Mouse (Mus musculus) kidney, embryonic 14.5 days (tissue): ENCODE measurements at regions not wholly inside any gene's neighbourhood (a gene's known extent, or its start where the extent isn't known, plus 50 kb on each side); places are given as distances from the start of the nearest gene placed in this dataset.

Experiments
- ATAC-seq: fragments of 200-750 bp; cut with Nextera tagmentation; 2 replicates; pipeline ENCODE4 v1.8.0; 2017; ENCODE audit warnings: moderate number of reproducible peaks, mild to moderate bottlenecking, moderate TSS enrichment, moderate library complexity; ENCODE audit not compliant: low FRiP score, low TSS enrichment
- H3K27ac ChIP-seq: fragments of 300-500 bp; sonication (generic); 2 replicates; pipeline ENCODE4 v1.5.1; 2014; ENCODE audit warnings: low read depth, mild to moderate bottlenecking, low read length, moderate library complexity, mixed read lengths
- H3K27me3 ChIP-seq: fragments of 300-500 bp; sonication (generic); 2 replicates; pipeline ENCODE4 v1.6.1; 2014; ENCODE audit warnings: mild to moderate bottlenecking, low read length; ENCODE audit not compliant: control insufficient read depth, insufficient read depth
- H3K36me3 ChIP-seq: fragments of 300-500 bp; sonication (generic); 2 replicates; pipeline ENCODE4 v1.6.1; 2014; ENCODE audit warnings: low read length, mixed read lengths; ENCODE audit not compliant: control insufficient read depth, insufficient read depth
- H3K4me1 ChIP-seq: fragments of 300-500 bp; sonication (generic); 2 replicates; pipeline ENCODE4 v1.6.1; 2014; ENCODE audit warnings: low read length, mixed read lengths; ENCODE audit not compliant: control insufficient read depth, insufficient read depth
- H3K4me2 ChIP-seq: fragments of 300-500 bp; sonication (generic); replicated peaks from 2 replicates; pipeline ENCODE4 v1.6.1; 2014; ENCODE audit warnings: low read depth, mild to moderate bottlenecking, low read length
- H3K4me3 ChIP-seq: fragments of 300-500 bp; sonication (generic); 2 replicates; pipeline ENCODE4 v1.5.1; 2014; ENCODE audit warnings: mild to moderate bottlenecking, low read length
- H3K9ac ChIP-seq: fragments of 300-500 bp; sonication (generic); 2 replicates; pipeline ENCODE4 v1.6.1; 2014; ENCODE audit warnings: low read depth, mild to moderate bottlenecking, low read length, moderate library complexity
- H3K9me3 ChIP-seq: fragments of 300-500 bp; sonication (generic); 2 replicates; pipeline ENCODE4 v1.6.1; 2016; ENCODE audit warnings: low read length; ENCODE audit not compliant: control insufficient read depth
- WGBS: fragments of 180-500 bp; shearing (Covaris S2); extraction: QIAGEN DNeasy Blood & Tissue Kit; methylation state at CpG from one replicate; pipeline ENCODE4 v1.1.7; 2014; 5-methylcytosine and 5-hydroxymethylcytosine counted together

DNA sequence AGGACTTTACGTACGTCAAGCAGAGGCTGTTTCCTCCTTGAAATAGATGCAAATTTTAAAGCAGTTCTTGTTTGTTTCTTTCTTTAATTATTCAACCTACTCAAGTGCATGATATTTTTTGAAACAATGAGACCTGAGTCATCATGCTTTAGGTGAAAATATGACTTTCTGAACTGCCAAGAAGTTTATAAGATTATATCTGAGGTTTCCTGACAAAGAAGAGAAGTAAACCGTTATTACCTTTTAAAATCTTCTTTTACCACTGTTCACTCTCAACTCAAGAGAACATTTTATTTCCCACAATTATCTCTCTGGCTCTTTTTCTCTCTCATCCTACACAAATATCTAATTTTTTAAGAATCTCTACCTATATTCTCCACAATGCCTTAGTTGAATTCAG is 258.3 kb downstream of the H2afb1 start:
- no peak for ATAC-seq
- H3K4me2 ChIP-seq, result no peak overlapping the region
- H3K4me1 ChIP-seq, result no peaks in the 10 kb centered on the region
- WGBS, result 90% methylated on average over 3 of the region's 3 CpGs
- no peak overlapping the region for H3K27ac ChIP-seq
- H3K27me3 ChIP-seq, result no peaks in the 10 kb centered on the region
- no peaks in the 10 kb centered on the region for H3K36me3 ChIP-seq
- no peaks in the 10 kb centered on the region for H3K9me3 ChIP-seq
- H3K4me3 ChIP-seq, result no peak overlapping the region
- H3K9ac ChIP-seq, result no peak overlapping the region

- ATAC-seq, result no peak
- 54% methylated on average over 7 of the region's 7 CpGs for WGBS
- no peak overlapping the region for H3K4me3 ChIP-seq
- H3K9ac ChIP-seq, result no peak overlapping the region
- H3K4me2 ChIP-seq, result no peak overlapping the region
- H3K36me3 ChIP-seq, result no peaks in the 10 kb centered on the region
- no peaks in the 10 kb centered on the region for H3K9me3 ChIP-seq
- no peaks in the 10 kb centered on the region for H3K4me1 ChIP-seq
- H3K27ac ChIP-seq, result no peak overlapping the region
- H3K27me3 ChIP-seq, result no peaks in the 10 kb centered on the region
These were observed 283.9 kb downstream of the H2afb1 start for GRCm38 (mm10) chrX:117298500-117298899.

- Histone ChIP-seq H3K4me2 (no peak overlapping the region), H3K9ac (no peak overlapping the region), H3K4me1 (no peaks in the 10 kb centered on the region), H3K27me3 (no peaks in the 10 kb centered on the region), H3K27ac (no peak overlapping the region), H3K9me3 (no peaks in the 10 kb centered on the region), H3K36me3 (no peaks in the 10 kb centered on the region), H3K4me3 (no peak overlapping the region)
- peak; percentile 60; the same call in 1 of the 2 replicates for ATAC-seq
- WGBS, result 32% methylated on average over 2 of the region's 2 CpGs
These were observed 285.2 kb downstream of the H2afb1 start for GRCm38 (mm10) chrX:117299697-117300192.
